31 mouse cellular contexts compared by ENCODE assay signal in the genomic region with DNA sequence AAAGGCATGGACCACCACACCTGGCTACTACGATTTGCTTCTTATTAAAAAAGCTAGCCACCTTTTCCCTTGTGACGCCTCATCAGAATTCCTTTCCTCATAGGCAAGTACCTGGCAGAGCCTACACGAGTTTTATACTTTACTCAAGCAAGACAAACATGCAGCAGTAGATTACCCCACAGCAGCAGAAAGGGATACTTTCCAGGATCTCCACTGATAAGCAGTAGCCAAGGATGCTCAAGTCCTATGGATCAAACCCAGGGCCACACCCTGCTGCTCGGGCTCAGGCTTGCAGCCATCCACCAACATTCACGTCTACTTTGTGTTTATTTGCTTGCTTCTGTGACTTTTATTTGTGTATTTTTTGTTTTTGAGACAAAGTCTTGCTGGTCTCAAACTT. TPM values are rescaled to one million over a fixed set of nuclear protein-coding genes. Genes with fewer than 3 reads are reported as not detected.
"Had no signal": no experiment of that assay in that cellular context is flagged by ENCODE, and none has a peak within 500 bp of the region (broad histone marks: within the 10 kb centered on the region; RNA-seq: fewer than 3 reads in every experiment).

No protein-coding gene starts in this region.

- H3K36me3 ChIP-seq: liver, embryonic 12.5 days; liver, embryonic 13.5 days; liver, embryonic 15.5 days; lung, embryonic 15.5 days; midbrain, embryonic 15.5 days had no signal

- H3K9ac ChIP-seq: limb, embryonic 12.5 days; limb, embryonic 13.5 days; limb, embryonic 15.5 days; liver, embryonic 12.5 days; liver, embryonic 13.5 days; liver, embryonic 14.5 days; liver, embryonic 15.5 days; liver, postnatal 0 days; lung, embryonic 14.5 days; lung, embryonic 15.5 days; midbrain, embryonic 12.5 days; midbrain, embryonic 13.5 days; midbrain, embryonic 15.5 days had no signal

- DNase-seq: left cerebral cortex, postnatal 4 days; liver; liver, embryonic 13.5 days; liver, postnatal 0 days; lung, adult 18-20 months; lung, adult 2 months; lung, embryonic 14.5 days; lung, postnatal 10 days; lung, postnatal 14 days; lung, postnatal 36 days; lung, postnatal 4 days had no signal

- H3K27me3 ChIP-seq: limb, embryonic 12.5 days; limb, embryonic 13.5 days; limb, embryonic 15.5 days; liver, embryonic 12.5 days; liver, embryonic 13.5 days; liver, embryonic 15.5 days; lung, embryonic 15.5 days; midbrain, embryonic 13.5 days; midbrain, embryonic 15.5 days had no signal

- ATAC-seq: liver, embryonic 12.5 days; liver, postnatal 0 days; lung, postnatal 0 days; midbrain, embryonic 13.5 days; midbrain, embryonic 15.5 days; midbrain, embryonic 16.5 days had no signal

- H3K27ac ChIP-seq: left cerebral cortex, adult 2 months; limb, embryonic 10.5 days; limb, embryonic 12.5 days; limb, embryonic 13.5 days; limb, embryonic 15.5 days; liver, embryonic 12.5 days; liver, embryonic 13.5 days; liver, embryonic 14.5 days; liver, embryonic 15.5 days; lung, embryonic 15.5 days; macrophage; midbrain, embryonic 10.5 days; midbrain, embryonic 12.5 days; midbrain, embryonic 13.5 days; midbrain, embryonic 15.5 days had no signal

- H3K9me3 ChIP-seq: limb, embryonic 10.5 days; limb, embryonic 12.5 days; limb, embryonic 13.5 days; limb, embryonic 15.5 days; liver, embryonic 12.5 days; liver, embryonic 13.5 days; liver, embryonic 15.5 days; lung, embryonic 15.5 days; megakaryocyte, embryonic 14.5 days; midbrain, embryonic 10.5 days; midbrain, embryonic 12.5 days; midbrain, embryonic 13.5 days; midbrain, embryonic 15.5 days had no signal

- H3K4me2 ChIP-seq: limb, embryonic 12.5 days; limb, embryonic 13.5 days; limb, embryonic 15.5 days; liver, embryonic 11.5 days; liver, embryonic 12.5 days; liver, embryonic 13.5 days; liver, embryonic 15.5 days; lung, embryonic 14.5 days; lung, embryonic 15.5 days; midbrain, embryonic 12.5 days; midbrain, embryonic 13.5 days; midbrain, embryonic 15.5 days had no signal

- H3K4me1 ChIP-seq: limb, embryonic 15.5 days; liver, embryonic 12.5 days; liver, embryonic 13.5 days; liver, embryonic 15.5 days; lung, embryonic 15.5 days; megakaryocyte, embryonic 14.5 days; midbrain, embryonic 10.5 days; midbrain, embryonic 12.5 days; midbrain, embryonic 13.5 days; midbrain, embryonic 15.5 days had no signal

- H3K4me3 ChIP-seq: left cerebral cortex, adult 2 months; limb, embryonic 10.5 days; limb, embryonic 12.5 days; limb, embryonic 13.5 days; limb, embryonic 15.5 days; liver, embryonic 12.5 days; liver, embryonic 13.5 days; liver, embryonic 15.5 days; lung, embryonic 15.5 days; megakaryocyte, embryonic 14.5 days; midbrain, embryonic 10.5 days; midbrain, embryonic 12.5 days; midbrain, embryonic 13.5 days; midbrain, embryonic 15.5 days; myocyte had no signal

RNA-seq across cellular contexts. Expression of a gene that starts 8.2 kb away (rescaled TPM):
- polyA plus RNA-seq: liver, adult 2 months; macrophage had no signal
